Mouse (Mus musculus): Measurements from ENCODE around the gene Nr2c1. TPM values are rescaled to one million over a fixed set of nuclear protein-coding genes. Genes with fewer than 3 reads are reported as not detected.

Gene Nr2c1
- total RNA-seq (2021): 1 to 10 TPM; 5.4 to 6.1 TPM
- long read RNA-seq, experiment 1, partial matches to known transcripts: 0 of 2 reads
- long read RNA-seq, experiment 1, other reads (novel, unspliced or antisense): 0 of 2 reads
- long read RNA-seq, experiment 2, transcript Nr2c1-203 (14 exons, 3,732 nt): major isoform, 7 of 11 reads
- long read RNA-seq, experiment 2, partial matches to known transcripts: 2 of 11 reads
- long read RNA-seq, experiment 2, other reads (novel, unspliced or antisense): 2 of 11 reads

DNA sequence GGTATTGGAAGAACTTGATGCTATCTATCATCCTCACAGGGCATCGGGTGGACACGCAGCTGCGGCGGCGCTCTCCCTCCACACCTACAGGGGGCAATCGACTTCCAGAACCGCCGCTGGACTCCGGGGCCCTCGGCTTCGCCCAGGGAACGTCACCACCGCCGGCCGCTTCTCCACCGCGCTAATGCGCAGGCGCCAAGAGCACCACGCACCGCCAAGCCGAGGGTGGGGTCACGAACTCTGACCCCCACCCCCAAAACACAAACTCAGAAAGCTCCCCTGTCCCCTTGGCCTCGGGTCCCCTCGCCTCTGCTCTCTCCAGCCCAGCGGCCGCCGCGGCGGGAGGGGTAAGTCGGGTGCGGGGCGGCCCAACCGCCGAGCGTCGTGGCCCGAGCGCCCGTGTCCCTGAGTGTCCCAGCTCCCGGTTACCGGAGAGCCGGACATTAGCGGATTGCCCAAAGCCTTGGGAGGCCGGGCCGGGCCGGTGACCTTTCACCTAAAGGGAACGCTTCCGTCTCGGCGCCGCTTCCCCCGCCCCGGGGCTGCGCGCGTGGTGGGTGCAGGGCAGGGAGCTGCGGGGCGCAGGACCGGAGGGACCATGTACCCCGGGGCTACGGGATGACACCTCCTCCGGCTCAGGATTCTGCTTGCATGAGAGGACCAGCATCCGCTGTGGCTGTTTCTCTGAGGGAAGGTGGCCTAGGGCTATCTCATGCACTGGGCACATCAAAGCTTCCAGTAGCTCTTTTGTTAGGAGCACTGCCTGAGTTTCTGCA is at the start of gene Nr2c1:
TSS of gene Nr2c1 (plus strand) at position 268 of the 776 bp plus-strand sequence.
- peak; percentile 91 for DNase-seq

DNA sequence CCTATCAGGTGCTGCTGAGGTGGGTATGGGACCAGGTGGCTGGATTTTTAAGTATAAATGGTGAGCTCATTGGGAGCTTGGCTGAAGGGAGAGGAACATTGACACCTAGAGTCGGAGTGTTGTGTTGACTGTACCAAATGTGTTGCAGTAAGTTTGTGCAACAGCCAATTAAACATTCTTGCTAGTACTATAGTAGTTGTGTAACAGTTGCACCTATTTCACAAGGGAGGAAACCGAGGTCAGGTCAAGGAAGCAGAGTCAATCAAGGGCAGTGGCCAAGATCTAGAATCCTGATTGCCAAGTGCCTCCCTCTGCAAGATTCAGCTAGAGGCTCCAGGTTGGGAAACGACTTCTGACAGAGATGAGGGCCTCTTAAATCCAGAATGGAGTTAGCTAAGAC is 49.7 kb upstream of the Nr2c1 start:
- no peak for DNase-seq

DNA sequence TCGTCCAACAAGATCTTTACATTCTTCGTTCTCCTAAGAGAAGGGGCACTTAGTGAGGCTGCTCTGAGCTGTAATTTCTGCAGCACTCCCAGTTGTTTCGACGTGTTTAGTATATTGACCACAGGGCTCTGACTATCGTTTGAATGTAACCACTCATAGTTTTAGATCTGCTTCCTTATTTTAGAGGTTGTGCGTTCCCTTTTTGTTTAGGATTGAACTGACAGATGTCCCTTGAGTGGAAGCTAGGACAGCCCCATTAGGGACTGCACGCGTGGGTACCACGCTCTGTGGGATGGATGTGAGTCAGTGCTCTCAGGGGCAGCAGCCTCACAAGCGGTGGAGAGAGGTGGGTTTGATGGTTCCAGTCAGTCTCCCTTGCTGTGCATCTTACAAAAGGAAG is 42.3 kb upstream of the Nr2c1 start:
- no peak for DNase-seq

DNA sequence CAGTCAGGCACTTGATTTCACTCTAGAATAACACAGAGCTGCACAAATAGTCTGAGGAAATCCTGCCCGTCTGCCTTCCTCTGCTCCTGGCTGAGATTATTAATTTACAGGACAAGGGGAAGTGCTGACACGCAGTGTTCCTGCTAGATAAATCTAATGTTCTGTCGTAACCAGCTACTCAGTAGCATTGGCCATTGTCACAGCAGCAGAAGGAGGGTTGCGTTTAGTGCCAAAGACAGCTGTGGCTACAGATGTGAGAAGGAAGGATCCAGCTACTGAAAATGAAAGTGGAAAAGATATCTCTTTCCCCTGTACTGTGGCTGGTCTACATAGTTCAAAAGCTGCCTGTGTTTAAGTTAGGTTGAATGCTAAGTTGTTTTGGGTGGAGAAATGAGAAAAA is 40.7 kb upstream of the Nr2c1 start:
- peak; percentile 11 for DNase-seq

DNA sequence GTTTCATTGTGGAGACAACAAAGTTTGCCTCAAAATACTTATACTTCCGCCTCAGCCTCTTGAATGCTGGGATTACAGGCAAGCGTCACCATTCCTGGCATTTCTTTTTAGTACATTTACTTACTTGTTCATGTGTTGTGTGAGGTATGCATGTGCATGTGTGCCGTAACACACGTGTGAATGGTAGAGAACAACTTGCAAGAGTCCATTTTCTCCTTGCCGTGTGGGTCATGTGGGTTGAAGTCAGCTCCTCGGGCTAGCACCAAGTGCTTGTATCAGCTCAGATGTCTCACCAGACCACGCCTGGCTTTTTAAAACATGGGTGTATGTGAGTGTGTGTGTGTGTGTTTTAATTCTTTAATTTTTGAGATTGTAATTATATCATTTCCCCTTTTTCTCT is 40.2 kb upstream of the Nr2c1 start:
- no peak for DNase-seq

DNA sequence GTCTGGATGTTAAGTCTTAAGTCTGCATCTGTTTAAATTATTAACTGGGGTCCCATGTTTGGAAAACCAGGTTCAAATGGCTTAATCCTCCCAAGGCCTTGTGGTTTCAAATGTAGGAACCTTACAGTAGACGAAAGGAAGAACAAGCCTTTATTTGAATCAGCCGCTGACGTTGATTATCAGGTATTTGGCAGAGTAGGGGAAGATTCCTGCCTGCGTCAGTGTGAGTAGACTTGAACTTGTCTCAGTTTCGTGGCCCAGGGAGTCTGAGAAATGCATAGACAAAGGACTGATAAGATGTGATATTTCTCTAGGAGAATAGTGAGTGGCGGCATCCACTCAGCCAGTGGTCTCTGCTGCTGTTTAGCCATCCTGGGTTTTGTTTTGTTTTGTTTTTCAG is 39.0 kb upstream of the Nr2c1 start:
- DNase-seq: no peak

DNA sequence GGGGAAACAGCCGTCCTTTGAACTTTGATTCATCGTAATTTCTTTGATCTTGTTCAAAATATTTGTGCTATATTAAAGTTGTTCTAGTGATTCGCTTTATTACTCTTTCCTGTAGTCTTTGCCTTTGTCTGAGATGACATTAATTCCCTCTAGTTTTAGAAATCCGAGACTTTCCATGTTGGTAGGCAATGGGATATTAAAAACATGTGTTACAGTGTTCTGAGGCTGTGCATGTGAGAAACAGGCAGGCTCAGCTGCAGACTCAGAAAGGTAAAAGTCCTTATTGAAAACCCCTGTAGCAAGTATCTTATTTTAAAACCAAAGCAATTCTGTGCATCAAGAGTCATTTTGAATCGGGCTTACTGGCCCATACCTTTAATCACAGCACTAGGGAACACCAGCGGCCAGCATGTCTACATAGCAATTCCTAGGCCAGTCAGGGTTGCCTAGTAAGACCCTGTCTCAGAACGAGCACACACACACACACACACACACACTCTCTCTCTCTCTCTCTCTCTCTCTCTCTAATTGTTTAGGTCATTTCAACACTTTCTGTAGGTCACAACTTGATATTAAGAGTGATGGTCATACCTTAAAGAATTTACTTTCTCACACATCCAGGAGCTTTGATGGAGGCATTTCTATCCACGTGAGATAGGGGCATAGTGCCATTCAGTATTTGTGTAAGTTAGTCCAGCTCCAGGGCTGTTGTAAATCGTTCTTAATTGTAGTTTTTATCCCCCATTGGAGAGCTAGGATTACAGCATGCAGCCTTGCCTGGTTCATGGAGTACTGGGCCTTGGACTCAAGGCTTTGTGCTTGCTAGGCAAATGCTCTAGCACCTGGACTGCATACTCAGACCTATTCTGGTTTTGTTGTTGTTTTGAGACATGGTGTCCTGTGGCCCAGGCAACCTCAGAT is 36.7 kb upstream of the Nr2c1 start:
- DNase-seq: no peak

DNA sequence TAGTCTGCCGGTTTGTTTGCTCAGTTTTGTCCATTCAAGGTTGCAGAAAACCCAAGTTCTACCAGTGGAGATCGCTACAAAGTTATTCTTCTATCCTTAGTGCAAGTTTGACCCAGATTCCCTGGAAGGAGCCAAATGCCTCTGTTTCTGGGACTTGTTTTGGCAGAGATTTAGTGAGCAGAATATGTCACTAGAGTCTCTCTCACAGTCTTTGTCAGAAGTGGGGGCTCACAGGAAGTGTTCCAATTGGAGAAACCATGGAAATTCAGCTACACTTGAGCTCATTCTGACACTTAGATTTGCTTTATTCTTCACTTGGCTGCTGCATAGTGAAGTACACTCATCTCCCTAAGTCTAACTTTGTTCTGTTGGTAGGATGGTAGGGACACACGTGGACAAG is 35.6 kb upstream of the Nr2c1 start:
- DNase-seq: no peak

DNA sequence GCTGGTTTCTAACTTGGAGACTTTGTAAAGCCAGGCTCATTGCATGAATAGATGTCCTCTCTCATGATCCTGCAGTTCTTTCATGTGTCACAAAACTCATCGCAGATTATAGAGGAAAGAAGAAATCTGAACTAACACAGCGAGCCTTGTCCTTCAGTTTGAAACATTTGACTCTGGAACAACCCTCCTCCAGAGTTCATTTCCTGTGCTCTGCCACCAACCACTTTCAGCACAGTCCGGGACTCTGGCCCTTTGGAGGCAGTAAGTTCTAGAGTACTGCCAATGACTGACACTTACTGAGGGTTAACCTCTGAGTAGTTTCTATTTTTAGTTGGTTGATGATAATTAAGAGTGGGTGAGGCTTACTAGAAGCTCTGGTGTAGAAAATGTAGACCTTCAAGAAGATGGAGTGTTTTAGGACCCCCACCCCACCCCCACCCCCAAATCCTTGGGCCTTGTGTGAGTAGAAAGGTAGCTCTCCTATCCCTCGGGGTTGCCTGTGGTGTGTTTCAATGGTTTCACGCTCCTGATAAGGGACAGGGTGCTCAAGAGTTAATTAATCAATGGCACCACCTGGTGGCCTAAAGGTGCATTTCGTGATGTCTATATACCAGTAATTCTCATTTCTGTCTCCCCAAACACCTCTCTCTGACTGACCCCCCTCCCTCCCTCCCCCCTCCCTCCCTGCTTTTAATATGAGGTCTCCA is 31.8 kb upstream of the Nr2c1 start:
- peak; percentile 43 for DNase-seq

DNA sequence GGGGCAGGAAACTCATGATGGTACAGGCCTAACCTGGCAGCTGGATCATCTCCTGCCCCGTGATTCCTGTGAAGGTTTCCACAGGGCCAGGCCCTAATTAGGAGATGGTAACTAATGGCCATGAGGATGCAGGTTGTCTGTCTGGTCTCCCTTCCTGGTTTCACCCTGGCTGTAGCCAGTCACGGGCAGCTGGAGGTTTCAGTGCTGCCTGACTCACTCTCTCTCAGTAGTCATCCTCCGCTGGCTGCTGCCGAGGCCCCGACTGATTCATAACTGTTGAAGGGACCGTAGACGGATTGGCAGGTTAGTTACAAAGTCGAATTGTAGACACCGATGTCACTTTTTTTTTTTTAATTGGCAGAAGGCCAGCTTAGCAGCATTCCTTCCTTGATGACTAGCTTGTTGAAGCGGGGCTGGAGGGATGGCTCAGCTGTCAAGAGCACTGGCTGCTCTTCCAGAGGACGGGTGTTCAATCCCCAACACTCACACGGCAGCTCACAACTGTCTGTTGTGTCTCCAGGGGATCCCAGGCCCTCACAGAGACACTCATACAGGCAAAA is 31.0 kb upstream of the Nr2c1 start:
- DNase-seq: no peak

DNA sequence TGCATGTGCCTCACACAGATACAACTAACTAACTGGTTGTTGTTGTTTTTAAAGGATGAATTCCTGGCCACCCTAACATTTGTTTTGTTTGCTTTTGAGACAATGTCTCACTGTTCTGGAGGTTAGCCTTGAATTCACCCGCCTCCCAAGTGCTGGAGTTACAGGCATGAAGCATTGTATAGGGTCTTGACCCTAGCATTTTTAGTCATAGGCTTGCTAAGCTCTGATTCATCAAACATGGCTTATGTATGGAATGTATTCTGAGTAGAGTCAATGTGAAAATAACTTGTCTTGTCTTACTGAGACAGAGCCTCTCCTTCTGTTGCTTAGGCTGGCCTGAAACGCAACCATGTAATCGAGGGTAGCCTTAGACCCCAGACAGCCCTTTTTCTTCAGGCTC is 29.9 kb upstream of the Nr2c1 start:
- no peak for DNase-seq

DNA sequence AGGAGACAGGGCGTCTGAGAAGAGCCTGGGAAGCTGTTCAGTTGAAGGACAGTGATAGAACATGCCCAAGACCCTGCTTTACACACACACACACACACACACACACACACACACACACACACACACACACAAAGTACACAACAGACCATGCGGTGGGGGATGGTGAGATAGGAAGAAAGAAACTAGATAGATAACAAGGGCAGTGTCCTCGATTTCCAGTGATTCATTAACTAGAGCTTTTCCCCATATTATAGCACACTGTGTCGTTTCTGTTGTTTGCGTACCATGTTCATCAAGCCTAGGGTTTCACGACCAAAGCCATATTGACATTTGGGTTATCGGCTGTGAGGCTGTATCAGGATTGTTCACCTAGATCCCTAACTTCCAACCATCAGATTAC is 28.8 kb upstream of the Nr2c1 start:
- DNase-seq: no peak

DNA sequence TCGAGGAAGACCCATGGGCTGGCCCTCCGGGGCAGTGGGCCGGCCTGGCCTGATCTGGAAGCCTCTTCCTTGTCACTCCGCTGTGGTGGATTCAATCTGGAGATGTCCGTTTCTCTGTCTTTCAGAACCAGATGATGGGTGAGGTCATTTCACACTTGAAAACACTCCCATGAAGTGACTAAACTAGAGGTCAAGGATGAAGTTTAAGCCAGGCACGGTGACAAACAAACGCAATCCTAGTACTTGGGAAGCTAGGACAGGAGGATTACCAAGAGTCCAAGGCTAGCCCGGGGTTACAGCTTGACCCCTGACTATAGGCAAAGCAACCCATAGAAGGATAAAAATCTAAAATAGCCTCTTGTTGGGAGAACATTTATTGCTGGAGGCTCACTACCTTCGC is 27.1 kb upstream of the Nr2c1 start:
- no peak for DNase-seq

DNA sequence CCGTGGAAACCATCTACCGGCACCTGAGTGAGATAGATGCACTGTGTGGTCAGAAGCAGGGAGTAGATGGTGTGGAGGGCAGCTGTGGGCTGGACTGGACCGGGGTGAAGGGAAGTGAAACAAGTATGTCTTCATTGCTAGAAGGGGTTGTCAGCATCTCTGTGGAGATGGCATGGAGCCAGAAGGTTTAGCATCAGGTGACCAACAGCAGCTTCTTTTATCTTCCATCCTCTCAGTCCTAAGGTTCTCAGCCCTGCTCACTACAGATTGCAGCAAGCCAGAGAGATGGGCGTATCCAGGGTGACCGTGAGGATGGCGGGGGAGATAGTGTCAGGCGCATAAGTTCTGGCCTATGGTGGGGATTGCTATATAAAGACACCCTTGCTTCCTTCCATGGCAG is 25.2 kb upstream of the Nr2c1 start:
- DNase-seq: no peak

DNA sequence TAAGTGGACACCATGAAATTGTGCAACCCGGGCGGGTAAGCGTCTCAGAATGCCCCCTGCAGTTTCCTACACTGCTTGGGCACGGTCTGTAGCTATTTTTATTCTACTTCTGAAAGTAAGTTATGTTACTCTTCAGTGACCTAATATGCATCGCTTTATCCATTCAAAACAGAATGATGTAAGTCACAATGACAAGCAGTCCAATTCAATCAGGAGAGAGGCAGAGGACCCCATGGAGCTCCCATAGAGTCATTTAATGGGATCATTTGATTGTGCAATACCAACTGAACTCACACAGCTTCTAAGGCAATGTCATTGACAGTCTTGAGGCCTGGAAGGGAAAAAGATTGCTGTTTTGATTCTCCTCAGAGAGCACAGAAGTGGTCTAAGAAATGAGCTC is 24.2 kb upstream of the Nr2c1 start:
- DNase-seq: no peak

DNA sequence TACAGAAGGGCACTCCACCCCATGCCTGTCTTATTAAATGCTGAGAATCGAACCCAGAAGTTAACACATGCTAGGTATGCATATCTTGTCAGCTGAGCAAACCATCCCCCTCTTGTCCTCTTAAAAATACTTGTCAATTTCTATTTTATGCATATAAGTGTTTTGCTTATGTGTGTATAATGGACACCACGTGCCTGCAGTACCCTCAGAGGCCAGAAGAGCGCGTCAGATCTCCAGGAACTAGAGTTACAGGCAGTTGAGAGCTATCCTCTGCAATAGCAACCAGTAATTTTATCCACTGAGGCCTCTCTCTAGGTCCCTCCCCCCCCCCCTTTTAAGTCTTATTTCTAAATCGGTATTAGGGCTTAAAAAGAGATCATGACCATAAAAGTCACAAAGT is 23.4 kb upstream of the Nr2c1 start:
- no peak for DNase-seq

DNA sequence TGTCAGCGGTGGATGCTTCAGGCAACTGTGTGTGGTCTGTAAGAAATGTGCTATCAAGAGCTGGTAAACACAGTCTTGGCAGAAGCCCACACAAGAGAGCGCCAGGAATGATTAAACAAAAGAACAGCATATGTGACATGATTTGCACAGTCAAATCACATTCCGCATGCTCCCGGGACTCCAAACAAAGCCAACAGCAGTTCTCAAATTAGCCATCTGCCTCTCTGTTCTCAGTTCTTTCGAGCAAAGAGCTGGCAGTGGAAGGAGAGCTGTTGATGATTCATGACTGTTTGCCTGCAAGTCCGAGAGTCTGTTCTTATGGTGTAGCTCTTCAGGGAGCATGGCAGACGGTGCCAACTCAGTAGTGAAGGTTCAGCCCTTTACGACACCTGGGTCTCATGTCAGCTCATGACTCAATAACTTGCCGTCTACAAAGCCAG is 18.1 kb upstream of the Nr2c1 start:
- DNase-seq: peak; percentile 10

DNA sequence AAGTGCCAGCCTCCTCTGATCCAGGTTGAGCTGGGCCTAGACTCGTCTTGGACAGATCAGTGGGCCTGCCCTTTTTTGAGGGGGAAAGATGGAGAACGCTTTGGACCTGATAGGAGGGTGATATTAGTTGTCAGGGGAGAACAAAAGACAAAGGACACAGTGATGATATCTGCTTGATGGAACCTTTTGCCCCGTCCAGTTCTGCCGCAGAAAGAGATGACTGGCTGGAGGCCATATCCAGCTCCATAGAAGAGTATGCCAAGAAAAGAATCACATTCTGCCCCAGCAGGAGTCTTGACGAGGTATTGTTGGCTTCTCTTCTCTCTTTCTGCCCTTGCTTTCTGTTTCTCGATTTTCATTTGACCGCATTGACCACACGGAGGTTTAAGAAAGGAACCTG is 14.7 kb upstream of the Nr2c1 start:
- DNase-seq: no peak

DNA sequence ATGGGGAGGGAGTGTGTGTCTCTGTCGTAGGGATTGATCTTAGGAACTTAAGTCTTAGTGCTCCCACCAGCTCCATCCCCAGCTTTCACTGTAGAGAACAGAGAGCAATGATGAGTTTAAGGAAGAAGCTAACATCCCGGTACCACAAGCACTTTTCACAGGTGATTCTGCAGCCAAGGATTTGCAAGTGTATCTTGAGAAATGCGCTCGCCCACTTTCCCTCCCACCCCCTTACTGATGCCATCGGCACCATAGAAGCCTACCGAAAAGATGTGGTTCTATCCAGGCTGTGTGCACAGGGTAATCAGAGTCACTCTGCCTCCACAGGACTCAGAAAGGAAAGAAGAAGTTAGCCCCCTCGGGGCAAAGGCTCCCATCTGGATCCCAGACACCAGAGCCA is 14.1 kb upstream of the Nr2c1 start:
- DNase-seq: no peak

DNA sequence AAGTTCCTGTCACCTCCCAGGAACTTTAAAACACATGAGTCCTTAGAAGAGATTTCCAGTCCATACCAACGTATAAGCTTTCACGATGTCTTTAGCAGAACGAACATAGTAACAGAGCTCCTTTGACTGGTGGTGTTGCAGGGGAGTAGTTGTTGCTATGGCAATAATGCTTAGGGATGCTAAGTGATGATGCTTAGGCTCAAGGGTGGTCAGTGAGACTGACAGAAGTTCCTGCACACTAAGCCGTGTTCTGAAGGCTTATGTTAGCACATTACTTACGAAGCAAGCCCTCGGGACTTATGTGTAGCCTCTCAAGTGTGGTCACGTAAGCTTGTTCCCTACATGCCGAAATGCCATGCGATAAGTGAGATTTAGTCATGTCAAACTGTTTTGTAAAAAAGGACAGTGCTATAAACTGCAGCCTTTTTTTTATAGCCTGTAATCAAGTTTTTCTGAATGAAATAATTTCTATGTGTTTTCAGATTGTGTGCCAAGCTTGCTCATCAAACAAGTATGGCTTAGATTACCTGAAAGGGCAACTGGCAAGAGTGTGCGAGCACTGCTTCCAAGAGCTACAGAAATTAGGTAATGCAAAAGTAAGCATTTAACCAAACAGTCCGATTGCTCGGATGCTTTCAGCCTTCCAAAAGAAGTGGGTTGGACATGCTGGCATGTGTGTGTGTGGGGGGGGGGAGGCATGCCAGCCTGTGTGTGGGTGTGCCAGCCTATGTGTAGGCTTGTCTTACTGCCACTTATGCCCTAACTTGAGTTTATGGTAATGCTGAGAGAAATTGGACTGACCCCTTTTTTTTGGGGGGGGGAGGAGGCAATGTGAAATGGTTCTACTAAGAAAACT is 13.1 kb upstream of the Nr2c1 start:
- no peak for DNase-seq

DNA sequence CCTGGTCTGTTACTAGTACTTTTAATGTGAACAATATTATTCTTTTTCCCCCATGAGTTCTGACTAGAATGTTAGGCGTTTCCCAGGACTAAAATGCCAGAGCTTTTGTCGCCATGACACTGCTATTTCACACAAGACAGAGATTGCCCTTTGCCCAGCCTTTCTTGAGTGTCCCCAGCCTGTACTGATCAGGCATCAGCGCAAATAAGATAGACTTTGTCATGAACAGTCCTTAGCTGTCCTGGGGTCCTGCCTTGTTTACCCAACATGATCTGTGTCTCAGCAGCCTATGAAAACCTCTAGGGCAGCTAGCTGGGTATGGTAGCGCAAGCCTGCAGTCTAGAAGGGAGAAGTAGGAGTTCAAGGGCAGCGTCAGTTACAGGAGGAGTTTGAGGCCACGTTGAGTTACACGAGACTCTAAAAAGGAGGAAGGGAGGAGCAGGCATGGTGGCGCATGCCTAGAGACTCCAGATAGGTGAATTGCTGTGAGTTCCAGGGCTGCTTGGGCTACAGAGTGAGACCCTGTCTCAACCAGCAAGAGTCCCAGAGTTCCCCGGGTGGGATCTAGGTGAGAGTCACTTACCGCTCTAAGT is 8.8 kb upstream of the Nr2c1 start:
- DNase-seq: no peak
